In genomic region chr16:7051991-7052390, GRCm38 (mm10) we compare ENCODE assay signal across 21 mouse cellular contexts.
A peak's percentile ranks its signal among the peaks of the same experiment; 100 is the strongest.
DNase-seq lines count a peak whose midpoint lies in the region; ATAC-seq lines count a peak whose summit lies in the region.
"Had no signal": no experiment of that assay in that cellular context is flagged by ENCODE, and none has a peak within 500 bp of the region (broad histone marks: within the 10 kb centered on the region; RNA-seq: fewer than 3 reads in every experiment).

No protein-coding gene starts in this region.

- peaks cover 21% of the 10 kb centered on the region for H3K27me3 ChIP-seq in hindbrain, embryonic 10.5 days (ENCODE audit: insufficient read depth, poor library complexity, severe bottlenecking)
- no peaks in the 10 kb centered on the region for H3K27me3 ChIP-seq in hindbrain, embryonic 11.5 days (ENCODE audit: control insufficient read depth, insufficient read depth, low read length)
- H3K27me3 ChIP-seq in forebrain, embryonic 15.5 days: no peaks in the 10 kb centered on the region
- H3K27me3 ChIP-seq in hindbrain, embryonic 14.5 days (ENCODE audit: control insufficient read depth, insufficient read depth, low read length): no peaks in the 10 kb centered on the region
- no peaks in the 10 kb centered on the region for H3K27me3 ChIP-seq in midbrain, embryonic 15.5 days (replicated peaks)
- H3K27me3 ChIP-seq: liver, embryonic 12.5 days; lung, embryonic 15.5 days had no signal

- H3K9me3 ChIP-seq in hindbrain, embryonic 10.5 days: no peaks in the 10 kb centered on the region
- no peaks in the 10 kb centered on the region for H3K9me3 ChIP-seq in hindbrain, embryonic 11.5 days (ENCODE audit: control insufficient read depth, low read length)
- H3K9me3 ChIP-seq in forebrain, embryonic 15.5 days: no peaks in the 10 kb centered on the region
- H3K9me3 ChIP-seq in hindbrain, embryonic 14.5 days (ENCODE audit: control insufficient read depth, low read length): no peaks in the 10 kb centered on the region
- H3K9me3 ChIP-seq in midbrain, embryonic 15.5 days: no peaks in the 10 kb centered on the region
- H3K9me3 ChIP-seq: embryonic facial prominence, embryonic 15.5 days; liver, embryonic 12.5 days; lung, embryonic 15.5 days had no signal

- 73% methylated on average over 9 of the region's 9 CpGs for WGBS in hindbrain, embryonic 10.5 days
- 63% methylated on average over 9 of the region's 9 CpGs for WGBS in hindbrain, embryonic 11.5 days
- 47% methylated on average over 9 of the region's 9 CpGs for WGBS in forebrain, embryonic 15.5 days
- WGBS in hindbrain, embryonic 14.5 days: 53% methylated on average over 9 of the region's 9 CpGs
- 42% methylated on average over 9 of the region's 9 CpGs for WGBS in midbrain, embryonic 15.5 days

- H3K4me1 ChIP-seq in hindbrain, embryonic 10.5 days (replicated peaks): peaks cover 32% of the 10 kb centered on the region
- peaks cover 3% of the 10 kb centered on the region for H3K4me1 ChIP-seq in hindbrain, embryonic 11.5 days (replicated peaks; ENCODE audit: control insufficient read depth, insufficient read depth, low read length)
- peaks cover 37% of the 10 kb centered on the region for H3K4me1 ChIP-seq in forebrain, embryonic 15.5 days
- H3K4me1 ChIP-seq in hindbrain, embryonic 14.5 days (replicated peaks; ENCODE audit: control insufficient read depth, insufficient read depth, low read length): peaks cover 43% of the 10 kb centered on the region
- H3K4me1 ChIP-seq in midbrain, embryonic 15.5 days: peaks cover 40% of the 10 kb centered on the region

- H3K4me2 ChIP-seq in hindbrain, embryonic 11.5 days (replicated peaks; ENCODE audit: low read depth, low read length): no peak overlapping the region
- peak overlapping the region; percentile 4; the same call in 1 of the 2 replicates for H3K4me2 ChIP-seq in forebrain, embryonic 15.5 days (replicated peaks)
- H3K4me2 ChIP-seq in hindbrain, embryonic 14.5 days (replicated peaks): peak overlapping the region; percentile 32
- peak overlapping the region; percentile 33 for H3K4me2 ChIP-seq in midbrain, embryonic 15.5 days
- H3K4me2 ChIP-seq: embryonic facial prominence, embryonic 15.5 days; liver, embryonic 12.5 days; lung, embryonic 15.5 days had no signal

- DNase-seq in hindbrain, embryonic 10.5 days (ENCODE audit: low spot score): no peak
- no peak for DNase-seq in hindbrain, embryonic 11.5 days (ENCODE audit: low spot score)
- no peak for DNase-seq in hindbrain, embryonic 14.5 days (ENCODE audit: low spot score)
- no peak for DNase-seq in cerebellum, postnatal 4 days (ENCODE audit: low spot score in 2 of 2)
- DNase-seq in thymus, adult 18-20 months: no peak
- DNase-seq in B cell, adult 2 months: no peak
- DNase-seq: adrenal gland, postnatal 14 days; cerebellum, adult 2 months; gastrocnemius, postnatal 10 days; heart, postnatal 10 days; kidney, adult 9 months; thymus, postnatal 36 days had no signal

- no peak overlapping the region for H3K9ac ChIP-seq in hindbrain, embryonic 11.5 days (ENCODE audit: low read depth, low read length)
- no peak overlapping the region for H3K9ac ChIP-seq in forebrain, embryonic 15.5 days (replicated peaks)
- peak overlapping the region; percentile 35 for H3K9ac ChIP-seq in hindbrain, embryonic 14.5 days
- 0 out of 2 replicates have a peak overlapping the region, but pooled peaks have one; percentile 3 for H3K9ac ChIP-seq in midbrain, embryonic 15.5 days
- H3K9ac ChIP-seq: embryonic facial prominence, embryonic 15.5 days; liver, embryonic 12.5 days; lung, embryonic 15.5 days had no signal

- no peak overlapping the region for H3K4me3 ChIP-seq in hindbrain, embryonic 10.5 days
- H3K4me3 ChIP-seq in hindbrain, embryonic 11.5 days (ENCODE audit: low read depth, low read length): no peak overlapping the region
- no peak overlapping the region for H3K4me3 ChIP-seq in forebrain, embryonic 15.5 days
- H3K4me3 ChIP-seq in hindbrain, embryonic 14.5 days (replicated peaks; ENCODE audit: low read length): no peak overlapping the region
- no peak overlapping the region for H3K4me3 ChIP-seq in midbrain, embryonic 15.5 days
- H3K4me3 ChIP-seq: embryonic facial prominence, embryonic 15.5 days; liver, embryonic 12.5 days; lung, embryonic 15.5 days; myocyte had no signal

- ATAC-seq in hindbrain, embryonic 11.5 days (ENCODE audit: low FRiP score): no peak
- no peak for ATAC-seq in forebrain, embryonic 15.5 days (replicated peaks)
- no peak for ATAC-seq in hindbrain, embryonic 14.5 days (ENCODE audit: low FRiP score)
- no peak for ATAC-seq in midbrain, embryonic 15.5 days (replicated peaks)
- ATAC-seq: activated CD4-positive, CD25-positive, alpha-beta regulatory T cell, adult 4 months; liver, embryonic 12.5 days; Patski had no signal

- H3K36me3 ChIP-seq in hindbrain, embryonic 10.5 days: no peaks in the 10 kb centered on the region
- H3K36me3 ChIP-seq in hindbrain, embryonic 11.5 days (ENCODE audit: control insufficient read depth, insufficient read depth, low read length): no peaks in the 10 kb centered on the region
- no peaks in the 10 kb centered on the region for H3K36me3 ChIP-seq in forebrain, embryonic 15.5 days
- H3K36me3 ChIP-seq in hindbrain, embryonic 14.5 days (replicated peaks; ENCODE audit: control insufficient read depth, insufficient read depth): no peaks in the 10 kb centered on the region
- no peaks in the 10 kb centered on the region for H3K36me3 ChIP-seq in midbrain, embryonic 15.5 days (replicated peaks)
- H3K36me3 ChIP-seq: embryonic facial prominence, embryonic 15.5 days; liver, embryonic 12.5 days; lung, embryonic 15.5 days had no signal

- peak overlapping the region; percentile 3 for H3K27ac ChIP-seq in hindbrain, embryonic 10.5 days
- H3K27ac ChIP-seq in hindbrain, embryonic 11.5 days (ENCODE audit: low read depth, low read length): no peak overlapping the region
- peak overlapping the region; percentile 45 for H3K27ac ChIP-seq in forebrain, embryonic 15.5 days (replicated peaks)
- peak overlapping the region; percentile 57 for H3K27ac ChIP-seq in hindbrain, embryonic 14.5 days
- peak overlapping the region; percentile 49 for H3K27ac ChIP-seq in midbrain, embryonic 15.5 days
- H3K27ac ChIP-seq: embryonic facial prominence, embryonic 15.5 days; liver, embryonic 12.5 days; lung, embryonic 15.5 days; stomach, postnatal 0 days had no signal

Comparison
In these comparisons a context has a peak if more than half of its experiments do, and no peak if none do; other contexts are left out.
1. H3K9ac ChIP-seq: peak in hindbrain, embryonic 14.5 days (single experiment) and midbrain, embryonic 15.5 days (single experiment); none in hindbrain, embryonic 11.5 days (single experiment) and forebrain, embryonic 15.5 days (single experiment).